ENCODE assay signal across 8 mouse cellular contexts in genomic region chr2:145161046-145161700, GRCm38 (mm10). TPM values are rescaled to one million over a fixed set of nuclear protein-coding genes. Genes with fewer than 3 reads are reported as not detected.
A peak's percentile ranks its signal among the peaks of the same experiment; 100 is the strongest.
DNase-seq lines count a peak whose midpoint lies in the region; ATAC-seq and TF ChIP-seq lines count a peak whose summit lies in the region.

No protein-coding gene starts in this region.

- no peak for TF ChIP-seq POLR2A in MEL (IDR thresholded peaks at IDR 0.05; ENCODE audit: control insufficient read depth in 1 of 2, insufficient read depth in 1 of 2, low read depth in 1 of 2, low read length in 2 of 2, poor library complexity in 1 of 2)

- H3K4me3 ChIP-seq in MEL (ENCODE audit: control insufficient read depth in 1 of 2, insufficient read depth in 1 of 2, low read depth in 2 of 2, low read length in 2 of 2), result no peak overlapping the region
- no peak overlapping the region for H3K4me3 ChIP-seq in forebrain, embryonic 16.5 days (replicated peaks; ENCODE audit: low read length)
- H3K4me3 ChIP-seq in hindbrain, embryonic 13.5 days, result no peak overlapping the region

- no peak; the same call in 1 of the 2 replicates for TF ChIP-seq RAD21 in MEL (IDR thresholded peaks at IDR 0.05; ENCODE audit: low read depth, low read length)

- no peaks in the 10 kb centered on the region for H3K79me2 ChIP-seq in MEL (ENCODE audit: control insufficient read depth, insufficient read depth, low read length, poor library complexity)

- no peak for TF ChIP-seq EP300 in MEL (IDR thresholded peaks at IDR 0.05; ENCODE audit: low read depth in 1 of 2, low read length in 2 of 2)

- no peak overlapping the region for H3K4me2 ChIP-seq in forebrain, embryonic 16.5 days (ENCODE audit: low read length)
- H3K4me2 ChIP-seq in hindbrain, embryonic 13.5 days, result no peak overlapping the region

- TF ChIP-seq CTCF in MEL (IDR thresholded peaks at IDR 0.05 in 2 of 3, conservative IDR thresholded peaks at IDR 0.05 in 1 of 3; ENCODE audit: control insufficient read depth in 1 of 3, insufficient read depth in 1 of 3, low read depth in 2 of 3, low read length in 3 of 3, poor library complexity in 1 of 3, severe bottlenecking in 1 of 3), result peak; percentile 16 to 51 (median 24); a peak in 5 of 6 replicates

- no peak overlapping the region for H3K27ac ChIP-seq in MEL (ENCODE audit: control insufficient read depth, low read depth, low read length)
- H3K27ac ChIP-seq in forebrain, embryonic 16.5 days (ENCODE audit: low read length), result no peak overlapping the region
- H3K27ac ChIP-seq in hindbrain, embryonic 13.5 days, result no peak overlapping the region

- no peaks in the 10 kb centered on the region for H3K27me3 ChIP-seq in MEL (ENCODE audit: control insufficient read depth in 1 of 2, insufficient read depth in 2 of 2, low read length in 2 of 2)
- H3K27me3 ChIP-seq in forebrain, embryonic 16.5 days (replicated peaks; ENCODE audit: control insufficient read depth, insufficient read depth, low read length), result no peaks in the 10 kb centered on the region; the same call in 1 of the 2 replicates
- H3K27me3 ChIP-seq in hindbrain, embryonic 13.5 days, result no peaks in the 10 kb centered on the region

- no peak overlapping the region for H3K9ac ChIP-seq in MEL (ENCODE audit: control insufficient read depth, low read depth, low read length, poor library complexity, severe bottlenecking)
- no peak overlapping the region for H3K9ac ChIP-seq in forebrain, embryonic 16.5 days (replicated peaks; ENCODE audit: low read depth, low read length)
- H3K9ac ChIP-seq in hindbrain, embryonic 13.5 days, result no peak overlapping the region

- peak; percentile 78 for ATAC-seq in forebrain, embryonic 16.5 days
- ATAC-seq in hindbrain, embryonic 13.5 days (ENCODE audit: low FRiP score), result peak; percentile 49

- no peaks in the 10 kb centered on the region for H3K36me3 ChIP-seq in MEL (ENCODE audit: control insufficient read depth in 1 of 2, insufficient read depth in 2 of 2, low read length in 2 of 2)
- no peaks in the 10 kb centered on the region for H3K36me3 ChIP-seq in forebrain, embryonic 16.5 days (ENCODE audit: control insufficient read depth, insufficient read depth)
- no peaks in the 10 kb centered on the region for H3K36me3 ChIP-seq in hindbrain, embryonic 13.5 days

- no peaks in the 10 kb centered on the region for H3K9me3 ChIP-seq in MEL (replicated peaks; ENCODE audit: insufficient read depth, low read length)
- no peaks in the 10 kb centered on the region for H3K9me3 ChIP-seq in forebrain, embryonic 16.5 days (ENCODE audit: control insufficient read depth, low read length)
- H3K9me3 ChIP-seq in hindbrain, embryonic 13.5 days, result no peaks in the 10 kb centered on the region

- H3K4me1 ChIP-seq in MEL (ENCODE audit: control insufficient read depth in 1 of 2, insufficient read depth in 2 of 2, low read length in 2 of 2), result no peaks in the 10 kb centered on the region
- H3K4me1 ChIP-seq in forebrain, embryonic 16.5 days (replicated peaks; ENCODE audit: control insufficient read depth, insufficient read depth, low read length), result no peaks in the 10 kb centered on the region
- H3K4me1 ChIP-seq in hindbrain, embryonic 13.5 days (replicated peaks), result no peaks in the 10 kb centered on the region

- WGBS in forebrain, embryonic 16.5 days, result 26% methylated on average over 12 of the region's 12 CpGs
- 29% methylated on average over 12 of the region's 12 CpGs for whole genome bisulfite sequencing in hindbrain, embryonic 13.5 days

- DNase-seq in MEL (ENCODE audit: low read depth, low spot score), result peak; percentile 3
- DNase-seq in c-Kit-positive CD71-positive TER-119-positive erythroid progenitor cells, embryonic 14.5 days (ENCODE audit: low spot score), result peak; percentile 28
- peak; percentile 74 for DNase-seq in layer of hippocampus, adult 9-11 months
- peak; percentile 87 for DNase-seq in lung, postnatal 25 days (ENCODE audit: low spot score)
- DNase-seq in right cerebral cortex, postnatal 25 days, result peak; percentile 76
- peak; percentile 67 for DNase-seq in yolk sac, embryonic 10.5 days (ENCODE audit: low spot score)

TF ChIP-seq in MEL, 35 proteins besides CTCF, POLR2A, EP300 and RAD21:
- TF ChIP-seq UBTF (IDR thresholded peaks at IDR 0.05; ENCODE audit: borderline replicate concordance, insufficient read depth, low read depth, low read length) (no peak), MXI1 (IDR thresholded peaks at IDR 0.05; ENCODE audit: low read depth, low read length) (no peak), KAT2A (conservative IDR thresholded peaks at IDR 0.05; ENCODE audit: low read depth, low read length) (no peak), NELFE (IDR thresholded peaks at IDR 0.05; ENCODE audit: low read depth, low read length) (no peak)

RNA-seq across cellular contexts. Expression of gene Slc24a3, which starts 6.4 kb away (rescaled TPM):
- not detected in 2 replicates for total RNA-seq in MEL (2012; rRNA removed)
- not detected for polyA plus RNA-seq in MEL (2012; ENCODE audit: insufficient read depth in 1 of 2, insufficient read length in 2 of 2, low read depth in 1 of 2, low replicate concordance in 2 of 2, missing spikeins in 1 of 2)
- polyA plus RNA-seq in forebrain, embryonic 16.5 days (2015; fragmentation: Nextera tagmentation; extraction: Ambion mirVana), result 5.0 and 8.0 TPM in 2 replicates
- 6.1 and 7.3 TPM in 2 replicates for polyA plus RNA-seq in hindbrain, embryonic 13.5 days (2015; fragmentation: Nextera tagmentation; extraction: Ambion mirVana)

Comparison
In these comparisons a context has a peak if more than half of its experiments do, and no peak if none do; other contexts are left out.
1. DNase-seq: peak in every context shown above with its lines; median percentile 87 in lung, postnatal 25 days; 76 in right cerebral cortex, postnatal 25 days; 74 in layer of hippocampus, adult 9-11 months; 67 in yolk sac, embryonic 10.5 days; 28 in c-Kit-positive CD71-positive TER-119-positive erythroid progenitor cells, embryonic 14.5 days; 3 in MEL.